13 mouse cellular contexts compared by ENCODE assay signal in the genomic region with DNA sequence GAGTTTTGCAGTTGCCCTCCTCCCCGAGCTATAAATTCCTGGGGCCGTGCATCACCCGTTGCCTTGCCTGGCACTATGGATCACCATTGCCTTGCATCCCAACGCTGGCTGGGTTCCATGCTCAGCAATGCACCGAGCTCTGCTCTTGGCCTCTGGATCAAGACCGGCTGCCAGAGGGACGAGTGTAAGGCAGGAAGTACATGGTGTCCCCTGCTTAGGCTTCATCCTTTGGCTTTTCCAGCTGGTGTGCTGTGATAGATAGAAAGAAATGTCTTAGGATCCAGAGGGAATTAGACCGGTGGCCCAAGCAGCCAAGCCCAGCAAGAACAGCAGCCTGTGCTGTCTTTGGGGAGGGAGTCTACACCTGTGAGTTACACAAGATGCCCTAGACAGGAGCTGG.
DNase-seq lines count a peak whose midpoint lies in the region; ATAC-seq and TF ChIP-seq lines count a peak whose summit lies in the region.
"Had no signal": no experiment of that assay in that cellular context is flagged by ENCODE, and none has a peak within 500 bp of the region (broad histone marks: within the 10 kb centered on the region; RNA-seq: fewer than 3 reads in every experiment).

No protein-coding gene starts in this region.

- peaks cover 14% of the 10 kb centered on the region for H3K4me1 ChIP-seq in stomach, postnatal 0 days (replicated peaks; ENCODE audit: control insufficient read depth, insufficient read depth)

- intact Hi-C loops in left cerebral cortex, postnatal 4 days (cut with DNase I), result loop anchor here (1.0 kb wide), 1 partner anchor 35 kb away; no protein-coding TSS in a partner anchor
- intact Hi-C loops in gastrocnemius, postnatal 36 days (cut with DNase I), result no loop called here
- intact Hi-C loops in heart, postnatal 36 days (cut with DNase I), result loop anchor here (2.0 kb wide), 1 partner anchor 55 kb away; no protein-coding TSS in a partner anchor

- no peaks in the 10 kb centered on the region for H3K36me3 ChIP-seq in stomach, postnatal 0 days (ENCODE audit: control insufficient read depth, insufficient read depth, low read length)
- H3K36me3 ChIP-seq: G1E had no signal

- peak overlapping the region; percentile 73 for H3K27ac ChIP-seq in stomach, postnatal 0 days (replicated peaks)
- H3K27ac ChIP-seq: macrophage had no signal

- no peak overlapping the region for H3K4me2 ChIP-seq in stomach, postnatal 0 days (replicated peaks; ENCODE audit: low read depth)

- no peaks in the 10 kb centered on the region for H3K27me3 ChIP-seq in stomach, postnatal 0 days (ENCODE audit: control insufficient read depth, insufficient read depth, low read length)

- no peak for TF ChIP-seq CTCF in stomach, postnatal 0 days (IDR thresholded peaks at IDR 0.05; ENCODE audit: low read depth)

- H3K9me3 ChIP-seq in stomach, postnatal 0 days (ENCODE audit: control insufficient read depth, low read length), result no peaks in the 10 kb centered on the region
- H3K9me3 ChIP-seq: G1E had no signal

- WGBS in stomach, postnatal 0 days, result 50% methylated on average over 8 of the region's 8 CpGs

- peak; percentile 52 for DNase-seq in left cerebral cortex, postnatal 4 days
- no peak for DNase-seq in left cerebral cortex, adult 18-20 months (ENCODE audit: low spot score in 2 of 2)
- peak; percentile 46 to 67 for DNase-seq in gastrocnemius, postnatal 36 days
- peak; percentile 66 to 72 for DNase-seq in heart, postnatal 36 days
- peak; percentile 33 for DNase-seq in stomach, postnatal 0 days (ENCODE audit: low spot score)
- no peak for DNase-seq in frontal cortex, postnatal 36 days (ENCODE audit: low spot score in 2 of 2)
- DNase-seq in layer of hippocampus, adult 18-20 months (ENCODE audit: low spot score in 2 of 2), result no peak
- DNase-seq: forebrain, postnatal 0 days; right cerebral cortex, postnatal 4 days; thymus, postnatal 25 days had no signal

- H3K9ac ChIP-seq in stomach, postnatal 0 days (ENCODE audit: low read length), result no peak overlapping the region
- H3K9ac ChIP-seq: forebrain, postnatal 0 days had no signal

- no peak overlapping the region for H3K4me3 ChIP-seq in stomach, postnatal 0 days (ENCODE audit: low read depth, low read length)

- TF ChIP-seq EP300 in stomach, postnatal 0 days (optimal IDR thresholded peaks at IDR 0.05), result no peak

- ATAC-seq in stomach, postnatal 0 days (ENCODE audit: low FRiP score, low TSS enrichment), result no peak; the same call in 1 of the 2 replicates
- ATAC-seq: forebrain, postnatal 0 days; hindbrain, embryonic 16.5 days had no signal

Comparison
In these comparisons a context has a peak if more than half of its experiments do, and no peak if none do; other contexts are left out.
1. DNase-seq: peak in left cerebral cortex, postnatal 4 days (single experiment), gastrocnemius, postnatal 36 days (2 of 2), heart, postnatal 36 days (2 of 2) and stomach, postnatal 0 days (single experiment); none in left cerebral cortex, adult 18-20 months (0 of 2), frontal cortex, postnatal 36 days (0 of 2) and layer of hippocampus, adult 18-20 months (0 of 2).